Mouse (Mus musculus) ES-Bruce4 (cell line): ENCODE results near the gene Impg2.

Experiments used
- CTCF ChIP-seq: IDR thresholded peaks from one replicate; pipeline ENCODE4 v1.8.1; 2011; ENCODE audit warnings: low read depth, low read length
- POLR2A ChIP-seq: IDR thresholded peaks from one replicate; pipeline ENCODE4 v1.8.1; 2011; ENCODE audit warnings: low read length; ENCODE audit not compliant: insufficient read depth

DNA sequence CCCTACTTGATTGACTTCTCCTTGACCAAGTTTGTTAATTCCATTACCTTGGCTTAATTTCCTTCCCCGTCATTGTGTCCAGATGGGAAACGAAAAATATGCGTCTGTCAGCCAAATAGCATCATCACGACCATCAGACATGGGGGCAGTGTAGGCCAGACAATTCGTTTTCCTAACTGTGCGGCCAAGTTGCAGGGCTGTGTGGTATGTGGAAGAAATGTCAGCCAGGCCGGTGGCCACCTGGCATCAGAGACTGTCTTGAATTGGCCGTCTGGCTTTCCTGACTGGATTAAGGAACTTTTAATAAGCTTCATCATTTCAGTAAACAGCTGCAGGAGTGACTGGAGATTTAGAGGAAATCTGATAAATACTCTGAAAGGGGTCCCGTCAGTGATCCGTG lies 28.6 kb downstream of the Impg2 start:
- no peak for TF ChIP-seq CTCF
- TF ChIP-seq POLR2A, result no peak
